ENCODE assay signal across 9 mouse cellular contexts in genomic region chr15:83210229-83210628, GRCm38 (mm10). TPM values are rescaled to one million over a fixed set of nuclear protein-coding genes. Genes with fewer than 3 reads are reported as not detected.
DNase-seq lines count a peak whose midpoint lies in the region; ATAC-seq and TF ChIP-seq lines count a peak whose summit lies in the region.
"Had no signal": no experiment of that assay in that cellular context is flagged by ENCODE, and none has a peak within 500 bp of the region (broad histone marks: within the 10 kb centered on the region; RNA-seq: fewer than 3 reads in every experiment).

No protein-coding gene starts in this region.

- peak overlapping the region; percentile 61 for H3K4me2 ChIP-seq in intestine, postnatal 0 days (replicated peaks; ENCODE audit: low read depth)
- H3K4me2 ChIP-seq in limb, embryonic 11.5 days (ENCODE audit: low read depth, severe bottlenecking): peak overlapping the region; percentile 45
- H3K4me2 ChIP-seq in midbrain, embryonic 13.5 days (replicated peaks): peak overlapping the region; percentile 44

- H3K27me3 ChIP-seq in megakaryocyte, embryonic 14.5 days (replicated peaks): peaks cover 49% of the 10 kb centered on the region
- H3K27me3 ChIP-seq in intestine, postnatal 0 days (replicated peaks; ENCODE audit: control insufficient read depth, insufficient read depth, low read length): no peaks in the 10 kb centered on the region
- H3K27me3 ChIP-seq in limb, embryonic 11.5 days (ENCODE audit: control insufficient read depth, insufficient read depth, low read length): no peaks in the 10 kb centered on the region
- 0 out of 2 replicates have a peak, but pooled peaks cover 3% of the 10 kb centered on the region for H3K27me3 ChIP-seq in midbrain, embryonic 13.5 days

- peak overlapping the region; percentile 53 for H3K4me3 ChIP-seq in megakaryocyte, embryonic 14.5 days (replicated peaks)
- H3K4me3 ChIP-seq in cortical plate, adult 2 months (ENCODE audit: insufficient read depth, low read length): no peak overlapping the region
- peak overlapping the region; percentile 26 for H3K4me3 ChIP-seq in intestine, postnatal 0 days (ENCODE audit: low read depth, low read length)
- peak overlapping the region; percentile 4; the same call in 1 of the 2 replicates for H3K4me3 ChIP-seq in limb, embryonic 11.5 days (ENCODE audit: low read depth, low read length)
- H3K4me3 ChIP-seq in midbrain, embryonic 13.5 days (replicated peaks): peak overlapping the region; percentile 18
- H3K4me3 ChIP-seq: myocyte had no signal

- ATAC-seq in megakaryocyte, adult 5-6 weeks (ENCODE audit: poor library complexity, severe bottlenecking): no peak
- peak; percentile 46 for ATAC-seq in granulocyte monocyte progenitor cell, adult 5-6 weeks (replicated peaks; ENCODE audit: poor library complexity, severe bottlenecking)
- ATAC-seq in intestine, postnatal 0 days: no peak
- ATAC-seq in limb, embryonic 11.5 days (ENCODE audit: insufficient number of reproducible peaks, low FRiP score, low TSS enrichment, low read depth): no peak
- no peak for ATAC-seq in midbrain, embryonic 13.5 days

- H3K27ac ChIP-seq in cortical plate, adult 2 months (ENCODE audit: insufficient read depth, low read length): no peak overlapping the region
- H3K27ac ChIP-seq in intestine, postnatal 0 days (ENCODE audit: low read depth, low read length): no peak overlapping the region; the same call in 1 of the 2 replicates
- H3K27ac ChIP-seq in limb, embryonic 11.5 days (replicated peaks; ENCODE audit: low read depth, low read length): no peak overlapping the region
- no peak overlapping the region for H3K27ac ChIP-seq in midbrain, embryonic 13.5 days

- peak overlapping the region; percentile 26; the same call in 1 of the 2 replicates for H3K9ac ChIP-seq in intestine, postnatal 0 days (ENCODE audit: low read depth, low read length)
- H3K9ac ChIP-seq in limb, embryonic 11.5 days (ENCODE audit: low read length): no peak overlapping the region
- H3K9ac ChIP-seq in midbrain, embryonic 13.5 days (replicated peaks): no peak overlapping the region

- peak; percentile 78 for DNase-seq in limb, embryonic 11.5 days (ENCODE audit: low spot score)
- peak; percentile 12 to 30 for DNase-seq in spleen, postnatal 36 days (ENCODE audit: low spot score in 2 of 2)

- 21% methylated on average over 11 of the region's 11 CpGs for WGBS in intestine, postnatal 0 days
- 22% methylated on average over 11 of the region's 11 CpGs for WGBS in limb, embryonic 11.5 days
- WGBS in midbrain, embryonic 13.5 days: 22% methylated on average over 11 of the region's 11 CpGs

- TF ChIP-seq CTCF in cortical plate, adult 2 months (IDR thresholded peaks at IDR 0.05; ENCODE audit: extremely low read depth, insufficient read depth, low read length): peak; percentile 46; the same call in 1 of the 2 replicates
- TF ChIP-seq CTCF in intestine, postnatal 0 days (IDR thresholded peaks at IDR 0.05; ENCODE audit: low read depth): peak; percentile 81

- H3K4me1 ChIP-seq in megakaryocyte, embryonic 14.5 days: peaks cover 47% of the 10 kb centered on the region
- H3K4me1 ChIP-seq in cortical plate, adult 2 months (ENCODE audit: control insufficient read depth, insufficient read depth, low read length): no peaks in the 10 kb centered on the region
- no peaks in the 10 kb centered on the region for H3K4me1 ChIP-seq in intestine, postnatal 0 days (replicated peaks; ENCODE audit: control insufficient read depth, insufficient read depth, low read length)
- H3K4me1 ChIP-seq in limb, embryonic 11.5 days (ENCODE audit: control insufficient read depth, insufficient read depth, low read length): no peaks in the 10 kb centered on the region
- H3K4me1 ChIP-seq in midbrain, embryonic 13.5 days (replicated peaks): peaks cover 6% of the 10 kb centered on the region; the same call in 1 of the 2 replicates

- H3K9me3 ChIP-seq in megakaryocyte, embryonic 14.5 days: no peaks in the 10 kb centered on the region
- H3K9me3 ChIP-seq in intestine, postnatal 0 days (ENCODE audit: control insufficient read depth): no peaks in the 10 kb centered on the region
- H3K9me3 ChIP-seq in limb, embryonic 11.5 days (ENCODE audit: control insufficient read depth, low read length): no peaks in the 10 kb centered on the region
- H3K9me3 ChIP-seq in midbrain, embryonic 13.5 days: no peaks in the 10 kb centered on the region

- no peaks in the 10 kb centered on the region for H3K36me3 ChIP-seq in megakaryocyte, embryonic 14.5 days (replicated peaks; ENCODE audit: low read length)
- H3K36me3 ChIP-seq in intestine, postnatal 0 days (ENCODE audit: control insufficient read depth, insufficient read depth): no peaks in the 10 kb centered on the region
- H3K36me3 ChIP-seq in limb, embryonic 11.5 days (ENCODE audit: control insufficient read depth, insufficient read depth, low read length): no peaks in the 10 kb centered on the region
- no peaks in the 10 kb centered on the region for H3K36me3 ChIP-seq in midbrain, embryonic 13.5 days

- TF ChIP-seq POLR2A in cortical plate, adult 2 months (IDR thresholded peaks at IDR 0.05; ENCODE audit: extremely low read depth, insufficient read depth, low read length): no peak

RNA-seq across cellular contexts. Expression of gene Cyb5r3, which starts 37.8 kb away (rescaled TPM):
- polyA plus RNA-seq in megakaryocyte, embryonic 14.5 days (2012; ENCODE audit: insufficient read depth, low replicate concordance): 127 and 215 TPM in 2 replicates
- total RNA-seq in megakaryocyte, adult 5-6 weeks (2015): 42.8 and 44.7 TPM in 2 replicates
- total RNA-seq in megakaryocyte, adult 5-6 weeks (2017): 21.0 and 24.5 TPM in 2 replicates
- polyA plus RNA-seq in cortical plate, adult 2 months (2012; rRNA removed): 48.4 and 57.0 TPM in 2 replicates
- 48.7 and 61.3 TPM in 2 replicates for total RNA-seq in granulocyte monocyte progenitor cell, adult 5-6 weeks (2014; fragmentation: Nextera tagmentation)
- 22.4 and 27.8 TPM in 2 replicates for total RNA-seq in granulocyte monocyte progenitor cell, adult 5-6 weeks (2017)
- 117 and 126 TPM in 2 replicates for polyA plus RNA-seq in intestine, postnatal 0 days (2015; fragmentation: Nextera tagmentation; extraction: Ambion mirVana)
- polyA plus RNA-seq in limb, embryonic 11.5 days (2014; fragmentation: Nextera tagmentation; extraction: Ambion mirVana): 136 and 149 TPM in 2 replicates
- 123 and 133 TPM in 2 replicates for polyA plus RNA-seq in midbrain, embryonic 13.5 days (2015; fragmentation: Nextera tagmentation; extraction: Ambion mirVana)

RNA-seq across cellular contexts. Expression of gene A4galt, which starts 41.3 kb away (rescaled TPM):
- polyA plus RNA-seq in megakaryocyte, embryonic 14.5 days (2012; ENCODE audit: insufficient read depth, low replicate concordance): not detected in 2 replicates
- total RNA-seq in megakaryocyte, adult 5-6 weeks (2015): not detected in 2 replicates
- not detected in 2 replicates for total RNA-seq in megakaryocyte, adult 5-6 weeks (2017)
- 4.6 and 4.7 TPM in 2 replicates for polyA plus RNA-seq in cortical plate, adult 2 months (2012; rRNA removed)
- not detected in 2 replicates for total RNA-seq in granulocyte monocyte progenitor cell, adult 5-6 weeks (2014; fragmentation: Nextera tagmentation)
- total RNA-seq in granulocyte monocyte progenitor cell, adult 5-6 weeks (2017): not detected in 2 replicates
- polyA plus RNA-seq in intestine, postnatal 0 days (2015; fragmentation: Nextera tagmentation; extraction: Ambion mirVana): 8.1 and 8.6 TPM in 2 replicates
- 0.18 TPM in 1 of 2 replicates, not detected in the other for polyA plus RNA-seq in limb, embryonic 11.5 days (2014; fragmentation: Nextera tagmentation; extraction: Ambion mirVana)
- 1.9 and 2.4 TPM in 2 replicates for polyA plus RNA-seq in midbrain, embryonic 13.5 days (2015; fragmentation: Nextera tagmentation; extraction: Ambion mirVana)
